ENCODE assay signal across 12 mouse cellular contexts in the genomic region with DNA sequence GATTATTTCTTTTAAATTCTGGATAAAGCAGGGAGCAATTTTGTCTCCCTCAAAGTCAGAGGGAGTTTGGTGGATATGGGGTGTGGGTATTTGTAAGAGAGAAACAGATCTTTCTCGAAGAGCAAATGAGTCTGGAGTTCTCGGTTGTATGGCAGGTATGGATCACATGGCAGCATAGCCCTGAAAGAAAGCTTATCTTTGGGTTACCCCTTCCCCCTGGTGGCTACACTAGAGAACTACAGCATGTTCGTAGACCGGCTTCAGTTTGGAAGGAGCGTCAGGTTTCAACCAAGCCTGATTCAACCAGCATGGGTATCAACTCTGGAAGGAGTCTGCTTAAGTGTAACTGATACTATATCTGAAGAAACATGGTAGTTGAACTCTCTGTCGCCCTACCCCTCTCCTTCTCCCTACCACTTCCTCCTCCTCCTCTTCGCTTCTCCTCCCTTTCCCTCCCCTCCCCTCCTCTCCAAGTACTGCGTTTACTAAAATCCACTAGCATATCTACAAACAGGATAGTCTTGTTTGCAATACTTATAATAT. TPM values are rescaled to one million over a fixed set of nuclear protein-coding genes. Genes with fewer than 3 reads are reported as not detected.
DNase-seq lines count a peak whose midpoint lies in the region; ATAC-seq and TF ChIP-seq lines count a peak whose summit lies in the region.
"Had no signal": no experiment of that assay in that cellular context is flagged by ENCODE, and none has a peak within 500 bp of the region (broad histone marks: within the 10 kb centered on the region; RNA-seq: fewer than 3 reads in every experiment).

No protein-coding gene starts in this region.

- H3K36me3 ChIP-seq in kidney, postnatal 0 days (ENCODE audit: insufficient read depth, low read length) = no peaks in the 10 kb centered on the region
- H3K36me3 ChIP-seq in embryonic facial prominence, embryonic 11.5 days (replicated peaks; ENCODE audit: control insufficient read depth, insufficient read depth, low read depth, low read length) = no peaks in the 10 kb centered on the region

- peak; percentile 32 for DNase-seq in kidney, postnatal 0 days (ENCODE audit: low spot score)
- no peak for DNase-seq in kidney, postnatal 25 days
- DNase-seq in MEL-GATA-1-ER (ENCODE audit: extremely low read depth, low read depth) = peak; percentile 46
- DNase-seq in embryonic facial prominence, embryonic 11.5 days (ENCODE audit: low spot score) = peak; percentile 47
- peak; percentile 27 for DNase-seq in mesoderm, embryonic 11.5 days (ENCODE audit: low read depth, low spot score)
- no peak for DNase-seq in adrenal gland, adult 18-20 months (ENCODE audit: low spot score in 2 of 2)
- no peak for DNase-seq in heart, postnatal 4 days
- DNase-seq: lung, adult 2 months had no signal

- no peaks in the 10 kb centered on the region for H3K27me3 ChIP-seq in kidney, postnatal 0 days (ENCODE audit: insufficient read depth, low read length)
- H3K27me3 ChIP-seq in embryonic facial prominence, embryonic 11.5 days (ENCODE audit: control insufficient read depth, insufficient read depth, low read length) = no peaks in the 10 kb centered on the region

- ATAC-seq in kidney, postnatal 0 days (replicated peaks; ENCODE audit: low FRiP score, low read depth) = 0 out of 2 replicates have a peak, but pooled peaks have one; percentile 29
- no peak for ATAC-seq in embryonic facial prominence, embryonic 11.5 days (replicated peaks; ENCODE audit: insufficient number of reproducible peaks, low FRiP score, low TSS enrichment, low read depth)
- ATAC-seq in inflammation-experienced regulatory T-cells, adult 6 months = no peak
- ATAC-seq: hindbrain, embryonic 16.5 days had no signal

- H3K27ac ChIP-seq in kidney, postnatal 0 days = no peak overlapping the region
- no peak overlapping the region for H3K27ac ChIP-seq in embryonic facial prominence, embryonic 11.5 days (replicated peaks; ENCODE audit: low read depth, low read length)

- H3K9me3 ChIP-seq in kidney, postnatal 0 days (replicated peaks; ENCODE audit: low read length) = no peaks in the 10 kb centered on the region
- H3K9me3 ChIP-seq in embryonic facial prominence, embryonic 11.5 days (replicated peaks; ENCODE audit: control insufficient read depth, low read length) = no peaks in the 10 kb centered on the region

- H3K4me3 ChIP-seq in kidney, postnatal 0 days (replicated peaks; ENCODE audit: low read depth, low read length) = no peak overlapping the region
- no peak overlapping the region for H3K4me3 ChIP-seq in embryonic facial prominence, embryonic 11.5 days (ENCODE audit: low read depth, low read length)

- peak; percentile 58 for TF ChIP-seq CTCF in kidney, postnatal 0 days (IDR thresholded peaks at IDR 0.05; ENCODE audit: low read depth)

- H3K9ac ChIP-seq in kidney, postnatal 0 days (ENCODE audit: low read depth, low read length) = no peak overlapping the region
- H3K9ac ChIP-seq in embryonic facial prominence, embryonic 11.5 days (replicated peaks; ENCODE audit: low read length) = no peak overlapping the region

- 41% methylated on average over 8 of the region's 8 CpGs for WGBS in kidney, postnatal 0 days
- WGBS in embryonic facial prominence, embryonic 11.5 days = 41% methylated on average over 8 of the region's 8 CpGs

- no peak overlapping the region for H3K4me2 ChIP-seq in kidney, postnatal 0 days (ENCODE audit: low read length)
- no peak overlapping the region for H3K4me2 ChIP-seq in embryonic facial prominence, embryonic 11.5 days (ENCODE audit: low read depth, low read length)

- no peaks in the 10 kb centered on the region for H3K4me1 ChIP-seq in kidney, postnatal 0 days (replicated peaks; ENCODE audit: insufficient read depth, low read length)
- no peaks in the 10 kb centered on the region for H3K4me1 ChIP-seq in embryonic facial prominence, embryonic 11.5 days (ENCODE audit: control insufficient read depth, insufficient read depth, low read length)

RNA-seq across cellular contexts. Expression of a gene that starts 9.8 kb away (rescaled TPM):
- polyA plus RNA-seq in kidney, postnatal 0 days (2015; fragmentation: Nextera tagmentation; extraction: Ambion mirVana) = not detected in 2 replicates
- polyA plus RNA-seq in embryonic facial prominence, embryonic 11.5 days (2014; fragmentation: Nextera tagmentation; extraction: Ambion mirVana) = not detected in 2 replicates
- not detected for polyA plus RNA-seq in inflammation-experienced regulatory T-cells, adult 6 months (2017; shearing (Covaris generic))
- not detected for total RNA-seq in adrenal gland, adult 18-20 months (2021)
- not detected for total RNA-seq in heart, postnatal 4 days (2021)
- total RNA-seq: adrenal gland, postnatal 36 days had no signal
- polyA plus RNA-seq: forebrain, embryonic 11.5 days; hindbrain, embryonic 16.5 days; lung, adult 2 months had no signal

RNA-seq across cellular contexts. Expression of a gene that starts 15.6 kb away (rescaled TPM):
- not detected in 2 replicates for polyA plus RNA-seq in kidney, postnatal 0 days (2015; fragmentation: Nextera tagmentation; extraction: Ambion mirVana)
- polyA plus RNA-seq in embryonic facial prominence, embryonic 11.5 days (2014; fragmentation: Nextera tagmentation; extraction: Ambion mirVana) = not detected in 2 replicates
- not detected for polyA plus RNA-seq in inflammation-experienced regulatory T-cells, adult 6 months (2017; shearing (Covaris generic))
- not detected for total RNA-seq in adrenal gland, adult 18-20 months (2021)
- total RNA-seq in heart, postnatal 4 days (2021) = not detected
- total RNA-seq: adrenal gland, postnatal 36 days had no signal
- polyA plus RNA-seq: forebrain, embryonic 11.5 days; hindbrain, embryonic 16.5 days; lung, adult 2 months had no signal

RNA-seq across cellular contexts. Expression of a gene that starts 18.8 kb away (rescaled TPM):
- not detected in 2 replicates for polyA plus RNA-seq in kidney, postnatal 0 days (2015; fragmentation: Nextera tagmentation; extraction: Ambion mirVana)
- not detected in 2 replicates for polyA plus RNA-seq in embryonic facial prominence, embryonic 11.5 days (2014; fragmentation: Nextera tagmentation; extraction: Ambion mirVana)
- not detected for polyA plus RNA-seq in inflammation-experienced regulatory T-cells, adult 6 months (2017; shearing (Covaris generic))
- total RNA-seq in adrenal gland, adult 18-20 months (2021) = not detected
- not detected for total RNA-seq in heart, postnatal 4 days (2021)
- total RNA-seq: adrenal gland, postnatal 36 days had no signal
- polyA plus RNA-seq: forebrain, embryonic 11.5 days; hindbrain, embryonic 16.5 days; lung, adult 2 months had no signal

RNA-seq across cellular contexts. Expression of a gene that starts 21.1 kb away (rescaled TPM):
- not detected in 2 replicates for polyA plus RNA-seq in kidney, postnatal 0 days (2015; fragmentation: Nextera tagmentation; extraction: Ambion mirVana)
- not detected in 2 replicates for polyA plus RNA-seq in embryonic facial prominence, embryonic 11.5 days (2014; fragmentation: Nextera tagmentation; extraction: Ambion mirVana)
- not detected for polyA plus RNA-seq in inflammation-experienced regulatory T-cells, adult 6 months (2017; shearing (Covaris generic))
- total RNA-seq in adrenal gland, adult 18-20 months (2021) = not detected
- total RNA-seq in heart, postnatal 4 days (2021) = not detected
- total RNA-seq: adrenal gland, postnatal 36 days had no signal
- polyA plus RNA-seq: forebrain, embryonic 11.5 days; hindbrain, embryonic 16.5 days; lung, adult 2 months had no signal

RNA-seq across cellular contexts. Expression of a gene that starts 27.0 kb away (rescaled TPM):
- not detected in 2 replicates for polyA plus RNA-seq in kidney, postnatal 0 days (2015; fragmentation: Nextera tagmentation; extraction: Ambion mirVana)
- not detected in 2 replicates for polyA plus RNA-seq in embryonic facial prominence, embryonic 11.5 days (2014; fragmentation: Nextera tagmentation; extraction: Ambion mirVana)
- not detected for polyA plus RNA-seq in inflammation-experienced regulatory T-cells, adult 6 months (2017; shearing (Covaris generic))
- total RNA-seq in adrenal gland, adult 18-20 months (2021) = not detected
- not detected for total RNA-seq in heart, postnatal 4 days (2021)
- total RNA-seq: adrenal gland, postnatal 36 days had no signal
- polyA plus RNA-seq: forebrain, embryonic 11.5 days; hindbrain, embryonic 16.5 days; lung, adult 2 months had no signal

Comparison
In these comparisons a context has a peak if more than half of its experiments do, and no peak if none do; other contexts are left out.
1. DNase-seq: peak in kidney, postnatal 0 days (single experiment), MEL-GATA-1-ER (single experiment), embryonic facial prominence, embryonic 11.5 days (single experiment) and mesoderm, embryonic 11.5 days (single experiment); none in kidney, postnatal 25 days (0 of 2), adrenal gland, adult 18-20 months (0 of 2) and heart, postnatal 4 days (single experiment).